Mouse (Mus musculus) G1E (cell line): ENCODE results near the gene Galntl6.

Source experiments
- CTCF ChIP-seq: IDR thresholded peaks from 2 replicates; pipeline ENCODE4 v1.5.1; 2012; ENCODE audit warnings: low read depth, low read length, inconsistent platforms, mixed read lengths
- GATA1 ChIP-seq: IDR thresholded peaks from 2 replicates; pipeline ENCODE4 v1.6.1; 2012; ENCODE audit warnings: borderline replicate concordance, low read length, inconsistent platforms, mixed read lengths
- TAL1 ChIP-seq: conservative IDR thresholded peaks from 2 replicates; pipeline ENCODE4 v1.6.1; 2012; ENCODE audit warnings: low read depth, low read length, inconsistent platforms, mixed read lengths

DNA sequence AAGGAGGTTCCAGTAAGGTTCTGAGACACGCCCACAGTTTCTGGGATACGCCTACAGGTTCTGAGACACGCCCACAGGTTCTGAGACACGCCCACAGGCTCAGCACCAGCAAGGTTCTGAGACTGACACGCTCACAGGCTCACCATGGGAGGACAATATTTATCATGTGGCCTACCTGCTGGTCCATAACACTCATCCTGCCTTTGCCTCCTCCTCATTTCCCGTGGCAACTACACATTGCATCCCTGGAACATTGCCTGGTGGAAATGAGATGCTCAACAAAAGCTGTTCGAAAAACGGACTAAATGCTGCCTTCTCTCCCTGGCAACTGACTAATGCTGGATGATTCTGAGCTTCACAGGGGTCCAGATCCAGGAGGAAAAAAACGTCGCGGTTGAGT is 1033.0 kb downstream of the Galntl6 start:
- no peak for TF ChIP-seq CTCF
- no peak for TF ChIP-seq TAL1
- no peak for TF ChIP-seq GATA1
